Mouse (Mus musculus): ENCODE measurements around the gene Slc25a40.

The Slc25a40 gene

GRCm38 (mm10) chr5:8422157-8422931 is at the start of gene Slc25a40, which contains the start of gene Dbf4:
TSS of gene Slc25a40 (plus strand) at chr5:8422850.
TSS of gene Dbf4 (minus strand) at chr5:8422716.
- peak; percentile 94 for DNase-seq

GRCm38 (mm10) chr5:8373415-8373814 is 49.2 kb upstream of the Slc25a40 start:
- DNase-seq: no peak

- DNase-seq: no peak
Measured at GRCm38 (mm10) chr5:8374297-8374906, 48.2 kb upstream of the Slc25a40 start.

- DNase-seq: no peak
Measured at GRCm38 (mm10) chr5:8393891-8394583, 28.6 kb upstream of the Slc25a40 start.

GRCm38 (mm10) chr5:8397587-8398249 is 24.9 kb upstream of the Slc25a40 start:
- DNase-seq: no peak

GRCm38 (mm10) chr5:8408746-8409145 is 13.9 kb upstream of the Slc25a40 start:
- no peak for DNase-seq

GRCm38 (mm10) chr5:8416683-8417413 is 5.8 kb upstream of the Slc25a40 start:
- DNase-seq: no peak

- no peak for DNase-seq
Measured at GRCm38 (mm10) chr5:8417443-8417842, 5.2 kb upstream of the Slc25a40 start.

- DNase-seq: no peak
Measured at GRCm38 (mm10) chr5:8421424-8421823, 1.2 kb upstream of the Slc25a40 start.

GRCm38 (mm10) chr5:8422932-8423928 is 580 bp downstream of the Slc25a40 start:
- DNase-seq: peak; percentile 7

- peak; percentile 15 for DNase-seq
Measured at GRCm38 (mm10) chr5:8424116-8424515, 1.5 kb downstream of the Slc25a40 start.

- no peak for DNase-seq
Measured at GRCm38 (mm10) chr5:8425899-8426298, 3.2 kb downstream of the Slc25a40 start.

- no peak for DNase-seq
Measured at GRCm38 (mm10) chr5:8437481-8438156, 15.0 kb downstream of the Slc25a40 start.

- DNase-seq: no peak
Measured at GRCm38 (mm10) chr5:8439095-8439494, 16.4 kb downstream of the Slc25a40 start.

GRCm38 (mm10) chr5:8455565-8455964 is 32.9 kb downstream of the Slc25a40 start:
- DNase-seq: no peak

GRCm38 (mm10) chr5:8456561-8456960 is 33.9 kb downstream of the Slc25a40 start:
- no peak for DNase-seq

GRCm38 (mm10) chr5:8487989-8488700 is 65.5 kb downstream of the Slc25a40 start:
- DNase-seq: no peak

GRCm38 (mm10) chr5:8488701-8489297 is 66.1 kb downstream of the Slc25a40 start:
- no peak for DNase-seq

GRCm38 (mm10) chr5:8489471-8490110 is 66.9 kb downstream of the Slc25a40 start:
- DNase-seq: no peak
